Mouse (Mus musculus) layer of hippocampus, postnatal 14 days (tissue): Measurements from ENCODE around the gene Sgcb. TPM values are rescaled to one million over a fixed set of nuclear protein-coding genes. Genes with fewer than 3 reads are reported as not detected.
A peak's percentile ranks its signal among the peaks of the same experiment; 100 is the strongest.

Experiments used
- DNase-seq, 2 experiments: peaks; one replicate each; pipeline ENCODE4 v3.0.0; 2021 to 2022; ENCODE audit warnings: low spot score in 2 of 2, mixed read lengths in 1 of 2
- total RNA-seq, 2 experiments: library from RNA; stranded (reverse); gene quantifications; 2 replicates each; pipeline ENCODE4 v1.2.3; 2021

Sgcb gene
- total RNA-seq, 2 experiments from 2014 or later = 59.4 to 60.5 TPM

DNA sequence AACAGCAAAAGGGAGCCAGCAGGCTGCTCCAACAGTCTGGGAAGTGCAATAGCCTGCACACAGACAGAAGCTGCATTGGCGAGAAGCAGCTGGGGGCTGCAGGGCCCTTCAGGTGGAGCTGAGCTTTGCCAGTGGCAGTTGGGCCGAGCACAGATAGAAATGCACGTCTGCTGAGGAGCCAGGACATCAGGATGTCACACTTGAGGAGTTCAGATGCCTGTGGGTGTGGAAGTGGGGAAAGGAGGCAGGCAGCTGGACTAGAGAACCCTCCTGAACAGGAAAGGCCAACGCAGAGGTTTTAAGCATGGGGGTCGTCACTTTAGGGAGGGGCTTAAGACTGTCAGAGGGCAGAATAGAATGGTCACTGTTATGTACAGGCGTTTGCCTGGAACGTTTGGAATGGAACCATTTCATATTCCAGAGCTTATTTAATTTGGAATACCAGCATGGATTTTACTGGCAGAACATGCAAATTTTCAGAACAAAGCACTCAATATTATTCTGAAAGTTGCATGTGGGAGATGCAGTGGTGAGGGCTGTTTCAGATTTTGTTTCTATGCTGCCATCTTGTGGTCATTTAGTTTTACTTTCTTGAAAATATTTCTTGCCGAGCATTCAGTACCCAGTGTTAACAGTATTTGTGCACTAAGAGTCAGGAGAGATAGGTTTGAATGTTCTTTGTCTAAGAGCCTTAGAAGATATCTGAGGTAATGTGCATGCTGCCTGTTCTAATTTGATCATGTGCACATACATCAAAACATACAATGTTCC, 10.1 kb downstream of the Sgcb start:
- DNase-seq = peak; percentile 39 to 89

DNA sequence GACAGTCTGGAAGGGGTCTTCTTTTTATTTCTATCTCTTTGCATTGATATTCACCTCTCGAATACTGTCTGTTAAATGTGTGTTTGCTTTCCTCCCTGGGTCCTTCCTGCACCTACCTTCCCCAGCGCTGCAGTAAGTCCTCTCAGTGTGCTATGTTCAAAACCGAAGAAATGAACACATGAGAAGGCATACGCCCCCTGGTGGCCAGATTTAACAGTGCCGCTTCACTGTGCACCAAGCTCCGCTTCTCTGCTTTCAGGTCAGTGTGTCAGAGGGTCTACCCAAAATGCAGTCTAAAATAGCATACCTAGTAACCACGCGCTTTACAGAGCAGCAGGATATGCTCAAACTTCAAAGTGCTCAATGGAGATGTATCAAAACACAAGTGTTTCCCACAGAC, 14.4 kb downstream of the Sgcb start:
- DNase-seq = peak; percentile 79 to 84

DNA sequence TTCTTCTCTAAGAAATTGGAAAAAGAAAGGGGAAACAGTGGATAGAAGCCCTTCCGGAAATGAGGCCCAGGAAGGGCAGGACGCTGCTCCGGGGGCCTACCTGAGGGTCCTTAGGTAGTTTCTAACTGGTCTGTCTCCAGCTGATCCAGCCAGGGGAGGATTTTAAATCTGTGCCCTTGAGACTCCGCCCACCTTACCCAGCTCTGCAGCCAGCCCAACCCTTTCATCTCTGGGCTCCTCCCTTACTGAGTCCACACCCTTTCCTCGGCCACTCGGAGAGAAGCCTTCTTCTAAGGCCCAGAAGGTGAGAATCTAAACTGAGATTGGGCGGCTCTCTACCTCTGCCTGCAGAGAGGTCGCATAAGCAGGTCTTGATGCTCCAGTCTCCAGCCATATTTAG, 15.3 kb downstream of the Sgcb start, which contains the start of gene Lrrc66:
TSS of gene Lrrc66 (minus strand) at position 236 of the 400 bp plus-strand sequence.
- DNase-seq = no peak

DNA sequence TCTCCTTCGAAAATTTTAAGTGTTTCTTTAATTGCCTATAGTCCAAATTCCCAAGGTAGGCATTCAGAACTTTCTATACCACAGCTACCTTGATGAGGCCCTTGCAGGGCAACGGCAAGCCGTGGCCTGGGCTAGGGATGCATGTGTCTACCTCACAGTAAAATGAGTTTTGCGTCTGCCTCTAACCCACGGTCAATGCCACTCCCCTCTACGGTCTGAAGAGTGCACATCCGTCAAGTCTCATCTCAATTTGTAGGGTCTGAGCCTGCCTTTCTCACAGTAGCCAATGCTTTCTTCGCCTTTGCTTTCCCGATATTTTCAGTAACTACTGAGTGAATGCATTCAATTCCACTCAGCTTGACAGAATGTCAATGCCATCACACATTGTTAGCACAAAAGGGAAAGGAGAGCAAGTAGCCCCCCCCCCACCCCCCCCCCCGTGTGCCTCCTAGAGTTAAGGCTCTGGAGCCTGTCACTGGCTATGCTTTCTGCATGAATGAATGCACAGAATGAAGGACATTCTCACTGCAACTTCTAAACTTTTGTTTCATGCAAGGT, 16.5 kb downstream of the Sgcb start:
- no peak for DNase-seq

DNA sequence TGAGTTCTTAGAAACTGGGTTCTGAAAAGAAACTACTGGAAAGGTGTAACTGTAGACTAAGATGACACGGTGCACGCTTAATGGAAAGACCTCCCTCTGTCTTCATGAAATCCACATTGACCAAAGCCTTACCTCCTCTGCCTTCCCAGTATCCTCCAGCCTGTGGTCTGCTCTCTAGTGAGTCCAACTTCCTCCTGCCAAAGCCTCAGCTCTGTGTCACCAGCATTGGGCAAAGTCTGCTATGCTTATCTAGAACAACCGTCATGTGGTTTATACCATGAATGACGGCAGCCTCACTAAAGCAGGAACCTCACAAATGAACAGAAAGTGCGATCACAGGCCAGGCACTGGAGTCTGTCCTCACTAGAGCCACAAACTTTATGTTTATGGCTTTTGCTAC, 17.4 kb downstream of the Sgcb start:
- DNase-seq = no peak

DNA sequence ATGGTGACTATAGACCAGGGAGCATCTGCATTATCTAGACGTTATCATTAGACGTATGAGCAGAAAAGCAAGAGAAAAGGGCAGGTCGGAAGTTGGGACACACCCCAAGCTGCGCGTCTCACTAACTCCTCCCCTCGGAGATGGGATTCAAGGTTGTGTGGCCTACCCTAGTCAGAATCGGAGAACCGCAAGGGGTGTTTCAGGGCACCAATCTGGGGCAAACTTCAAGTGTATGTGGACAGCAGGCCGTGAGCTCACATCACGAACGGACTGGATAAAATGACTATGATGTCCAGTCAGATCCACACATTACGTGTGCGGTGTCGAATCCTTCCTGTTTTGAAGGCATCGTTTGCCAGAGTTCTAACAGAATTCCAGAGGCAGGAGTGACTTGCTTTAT, 19.6 kb downstream of the Sgcb start:
- no peak for DNase-seq

DNA sequence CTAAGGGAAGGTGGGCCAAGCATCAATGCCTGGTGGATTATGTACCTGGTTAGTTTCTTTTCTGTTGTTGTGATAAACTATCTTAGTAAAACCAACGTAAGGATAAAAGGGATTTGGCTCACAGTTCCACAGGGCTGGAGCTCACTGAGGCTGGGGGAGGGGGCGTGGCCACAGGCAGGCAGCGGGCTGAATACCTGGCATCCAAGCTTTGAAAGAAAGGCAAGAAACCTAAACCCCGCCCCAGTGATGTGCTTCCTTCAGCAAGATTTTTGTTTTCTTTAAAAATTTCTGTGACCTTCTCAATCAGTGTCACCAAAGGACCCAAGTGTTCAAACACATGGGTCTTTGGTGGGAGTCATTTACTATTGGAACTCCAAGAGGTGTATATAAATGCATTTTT, 20.0 kb downstream of the Sgcb start:
- no peak for DNase-seq

DNA sequence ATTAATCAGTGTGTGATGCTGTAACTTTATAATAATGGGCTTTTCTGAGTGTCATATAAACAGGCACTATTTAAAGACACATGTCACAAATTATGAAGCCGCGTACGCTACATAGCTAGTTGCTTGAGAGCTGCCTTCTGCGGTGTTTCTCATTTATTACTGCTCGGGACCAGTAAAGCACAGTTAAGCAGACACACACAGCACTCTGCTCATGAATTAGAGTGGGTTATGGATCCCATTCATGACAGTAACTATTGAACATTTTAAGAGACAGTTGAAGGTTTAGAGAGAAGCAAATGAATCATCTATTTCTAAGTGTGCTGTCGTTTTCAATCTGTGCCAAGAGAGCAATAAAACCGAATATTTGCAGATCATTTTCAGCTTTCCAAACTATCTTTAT, 20.7 kb downstream of the Sgcb start:
- DNase-seq = no peak

DNA sequence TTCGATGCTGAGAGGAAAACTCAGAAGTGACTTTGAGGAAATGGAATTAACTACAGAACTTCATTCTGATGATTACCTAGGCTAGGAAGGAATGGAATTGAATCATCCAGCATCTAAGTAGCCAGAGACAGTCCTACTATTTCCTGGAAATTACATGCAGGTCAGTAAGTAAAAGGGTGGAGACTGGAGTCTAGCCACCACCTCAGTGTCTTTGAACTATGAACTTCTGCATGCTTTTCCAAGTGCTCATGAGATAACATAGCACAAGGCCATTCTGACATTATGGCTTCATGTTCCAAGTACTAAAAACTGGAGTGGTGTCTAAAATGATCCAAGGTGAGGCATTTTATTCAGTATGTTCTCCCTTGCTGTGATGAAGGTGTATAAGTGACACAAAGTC, 22.1 kb downstream of the Sgcb start:
- no peak for DNase-seq

DNA sequence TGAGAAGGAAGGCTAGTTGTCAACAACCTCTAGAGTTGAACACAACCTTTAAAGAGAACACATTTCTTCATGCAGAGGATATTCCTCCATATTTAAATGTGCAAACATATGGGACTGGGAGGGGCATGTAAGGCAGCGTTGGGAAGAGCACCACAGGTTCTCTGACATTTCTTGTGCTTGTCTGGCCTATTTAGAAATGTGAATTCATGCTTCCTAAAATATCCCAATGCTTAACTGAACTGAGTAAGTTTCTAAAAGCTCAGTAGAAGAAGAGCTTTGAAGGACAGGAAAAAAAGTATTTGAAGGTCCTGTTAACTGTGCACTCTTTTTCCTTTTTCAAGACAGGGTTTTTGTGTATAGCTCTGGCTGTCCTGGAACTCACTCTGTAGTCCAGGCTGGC, 28.6 kb downstream of the Sgcb start:
- DNase-seq = no peak

DNA sequence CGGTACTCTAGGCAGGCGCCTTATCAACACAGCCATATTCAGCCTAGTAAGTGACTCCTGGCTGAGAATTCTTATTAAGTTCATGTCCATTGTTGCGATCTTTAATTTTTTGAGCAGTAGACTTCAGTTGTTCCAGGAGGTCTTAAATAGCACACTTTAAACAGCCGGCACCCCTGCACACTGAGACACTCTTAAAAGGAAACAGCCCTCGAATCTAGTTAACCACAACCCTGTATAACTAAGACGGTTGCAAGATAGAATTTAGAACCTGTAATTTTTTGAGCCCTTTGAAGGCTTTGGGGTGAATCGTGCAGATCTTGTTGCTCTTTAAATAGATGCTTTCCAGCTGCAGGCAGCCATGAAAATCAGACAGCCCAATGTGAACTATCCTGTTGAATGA, 32.4 kb downstream of the Sgcb start:
- no peak for DNase-seq

DNA sequence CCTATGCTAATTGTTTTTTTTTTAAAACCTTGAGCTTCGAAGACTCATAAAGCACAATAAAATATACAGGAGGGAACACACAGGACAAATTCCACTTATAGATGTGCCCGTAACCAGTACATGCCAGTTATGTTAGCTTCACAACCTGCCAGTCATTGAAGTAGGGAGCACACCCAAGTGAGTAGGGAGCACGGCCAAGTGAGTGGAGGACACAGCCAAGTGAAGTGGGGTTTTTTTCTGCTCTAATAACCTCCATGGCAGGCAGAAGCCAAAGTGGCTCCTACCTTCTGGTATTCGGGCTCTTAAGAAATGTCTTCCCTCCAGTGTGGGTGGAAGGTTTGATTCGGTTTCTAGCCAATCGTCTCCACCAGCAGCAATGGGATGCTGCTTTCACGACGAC, 34.3 kb downstream of the Sgcb start:
- DNase-seq = no peak

DNA sequence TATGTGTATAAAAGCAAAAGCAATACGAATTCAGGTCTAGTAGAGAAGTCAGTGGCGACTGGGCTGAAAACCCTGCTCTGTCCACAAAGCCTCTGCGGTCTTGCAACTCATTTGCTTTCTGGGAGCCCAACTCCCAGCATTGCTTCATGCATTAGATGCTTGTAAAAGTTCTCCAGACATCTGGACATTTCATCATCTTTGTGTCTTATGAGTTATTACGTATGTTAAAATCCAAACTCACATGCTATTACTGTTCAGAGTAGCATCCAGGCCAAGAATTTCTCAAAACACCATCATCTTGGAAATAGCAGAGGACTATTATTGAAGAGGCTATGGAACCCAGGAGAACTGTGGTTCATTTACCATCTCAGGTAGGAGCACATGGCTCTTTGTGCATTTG, 36.5 kb downstream of the Sgcb start:
- no peak for DNase-seq

DNA sequence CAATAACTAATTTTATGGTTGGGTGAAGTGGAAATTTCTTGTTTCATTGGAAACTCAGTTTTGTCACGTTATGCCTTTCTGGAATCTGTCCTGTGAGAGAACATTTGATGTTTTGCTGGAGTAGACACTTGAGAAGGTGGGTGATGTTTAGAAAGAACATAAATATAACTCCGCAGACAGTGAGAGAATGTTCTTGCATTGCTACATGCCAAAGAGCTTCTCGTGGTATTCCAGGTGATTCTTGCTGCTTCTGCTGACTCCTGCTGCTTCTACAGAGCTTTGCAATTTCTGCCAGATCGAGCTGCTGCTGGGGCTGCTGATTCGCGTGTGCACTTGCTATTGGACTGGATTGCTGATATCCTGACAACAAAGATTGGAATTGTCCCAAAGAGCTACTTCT, 42.6 kb downstream of the Sgcb start:
- no peak for DNase-seq

DNA sequence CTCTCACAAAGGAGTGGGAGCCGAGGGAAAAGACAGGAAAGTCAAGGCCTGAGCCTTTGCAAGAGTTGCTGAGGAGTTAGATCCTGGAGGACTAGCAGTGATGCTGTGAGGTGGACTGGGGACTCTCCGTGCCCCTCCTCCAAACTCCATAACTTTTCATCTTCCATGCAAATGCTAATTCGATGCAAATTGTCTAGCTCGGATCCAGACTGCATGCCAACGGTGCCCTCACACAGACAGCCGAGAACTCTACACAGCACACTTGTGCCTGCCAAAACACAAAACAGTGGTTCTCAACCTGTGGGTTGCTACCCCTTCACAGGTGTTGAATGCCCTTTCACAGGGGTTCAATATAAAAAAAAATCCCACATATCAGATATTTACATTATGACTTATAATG, 43.0 kb downstream of the Sgcb start:
- no peak for DNase-seq

DNA sequence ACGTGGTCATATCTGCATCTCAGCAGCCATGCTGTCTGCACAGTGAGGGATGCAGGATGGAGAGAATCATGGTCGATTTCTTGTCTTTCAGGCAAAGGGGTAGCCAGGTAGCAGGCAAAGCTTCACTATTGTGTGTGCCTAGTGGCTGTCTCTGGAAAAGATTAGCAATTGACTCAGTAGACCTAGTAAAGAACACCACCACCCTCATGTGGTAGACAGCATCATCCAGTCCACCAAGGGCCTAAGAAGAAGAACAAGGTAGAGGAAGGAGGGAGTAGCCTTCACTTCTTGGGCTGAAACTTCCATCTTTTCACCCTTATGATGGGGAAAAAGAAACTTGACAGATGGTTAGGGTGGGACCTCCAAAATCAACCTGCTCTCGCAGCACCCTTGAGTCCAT, 44.7 kb downstream of the Sgcb start:
- no peak for DNase-seq

DNA sequence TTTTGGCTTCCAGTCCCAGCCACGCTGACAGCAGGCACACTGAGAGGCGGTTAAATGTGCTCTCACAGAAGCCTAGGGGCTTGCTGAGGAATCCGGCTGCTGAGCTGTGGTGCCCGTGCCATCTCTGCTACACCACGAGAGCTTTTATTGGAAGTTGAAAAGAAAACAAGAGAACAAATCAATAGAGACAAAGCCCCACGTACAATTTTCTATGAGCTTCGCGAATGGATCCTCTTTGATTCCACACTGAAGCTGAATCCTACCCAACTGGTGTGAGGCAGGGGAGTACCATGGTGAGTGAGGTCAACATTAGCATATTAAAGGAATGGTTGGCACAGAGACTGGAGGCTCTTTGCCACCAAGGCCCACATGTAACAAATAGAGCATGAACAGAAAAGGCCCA, 46.2 kb downstream of the Sgcb start:
- DNase-seq = peak; percentile 48 to 80

DNA sequence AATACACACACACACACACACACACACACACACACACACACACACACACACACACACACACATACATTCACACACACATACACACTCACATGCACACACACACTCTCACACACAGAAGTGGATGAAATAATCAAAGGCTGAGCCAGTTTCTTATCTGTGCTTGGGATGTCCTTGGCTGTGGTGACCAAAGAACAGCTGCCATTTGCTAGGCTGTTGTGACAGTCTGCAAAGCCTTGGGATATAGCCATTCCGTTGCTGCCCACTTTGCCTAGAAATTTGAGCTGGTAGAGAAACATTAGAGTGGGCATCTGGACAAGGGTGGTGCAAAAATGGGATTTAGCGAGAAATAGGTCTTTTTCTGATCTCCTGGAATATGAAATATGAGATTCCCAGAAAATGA, 47.6 kb downstream of the Sgcb start:
- DNase-seq = no peak

DNA sequence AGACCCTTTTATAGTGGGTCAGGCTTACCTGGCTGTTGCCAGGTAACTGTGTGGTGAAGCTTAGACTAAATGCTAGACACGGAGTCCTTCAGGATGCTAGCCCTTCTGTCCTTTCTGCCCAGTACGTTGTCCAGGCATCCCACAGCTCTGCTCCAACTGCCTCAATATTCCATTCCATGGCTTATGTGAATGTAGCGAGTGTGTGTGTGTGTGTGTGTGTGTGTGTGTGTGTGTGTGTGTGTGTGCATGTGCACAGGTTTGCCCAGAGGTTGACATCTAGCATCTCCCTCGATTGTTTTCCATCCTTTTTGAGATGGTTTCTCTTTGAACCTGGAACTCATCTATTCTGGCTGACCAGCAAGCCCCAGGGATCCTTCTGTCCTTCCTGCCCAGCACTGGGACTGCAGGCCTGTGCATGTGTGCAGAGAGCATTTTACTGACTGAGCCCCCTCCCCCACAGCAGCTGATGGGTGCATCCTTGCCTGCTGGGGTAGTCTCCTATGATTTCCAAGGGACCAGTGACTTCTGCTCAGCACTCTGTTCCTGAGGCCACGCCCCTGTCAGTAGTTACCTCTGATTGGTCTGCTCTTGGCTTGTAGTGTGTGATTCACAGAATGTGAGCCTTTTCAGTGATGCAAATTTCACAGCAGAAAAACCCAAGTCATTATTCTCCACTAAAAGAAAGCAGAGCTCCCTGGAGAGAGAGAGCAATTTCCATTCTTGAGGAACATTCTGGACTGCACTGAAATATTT, 48.5 kb downstream of the Sgcb start:
- no peak for DNase-seq

DNA sequence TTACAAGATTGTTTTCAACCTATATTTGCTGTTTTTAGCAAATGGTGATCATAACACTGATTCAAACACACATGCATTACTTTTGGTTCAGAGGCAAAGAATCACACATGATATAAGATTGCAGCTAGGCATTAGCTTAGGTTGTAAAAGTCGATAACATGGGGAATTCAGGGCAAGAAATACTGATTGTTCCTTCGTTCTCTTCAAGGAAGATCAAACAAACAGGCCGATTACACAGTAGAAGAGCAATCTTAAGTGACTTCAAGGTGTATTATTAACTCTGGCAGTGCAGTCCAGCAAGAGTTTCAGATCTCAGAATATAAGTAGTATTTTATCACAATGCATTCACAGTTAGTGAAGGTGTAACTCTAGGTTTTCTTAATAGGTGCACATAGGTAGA, 60.5 kb downstream of the Sgcb start:
- no peak for DNase-seq

DNA sequence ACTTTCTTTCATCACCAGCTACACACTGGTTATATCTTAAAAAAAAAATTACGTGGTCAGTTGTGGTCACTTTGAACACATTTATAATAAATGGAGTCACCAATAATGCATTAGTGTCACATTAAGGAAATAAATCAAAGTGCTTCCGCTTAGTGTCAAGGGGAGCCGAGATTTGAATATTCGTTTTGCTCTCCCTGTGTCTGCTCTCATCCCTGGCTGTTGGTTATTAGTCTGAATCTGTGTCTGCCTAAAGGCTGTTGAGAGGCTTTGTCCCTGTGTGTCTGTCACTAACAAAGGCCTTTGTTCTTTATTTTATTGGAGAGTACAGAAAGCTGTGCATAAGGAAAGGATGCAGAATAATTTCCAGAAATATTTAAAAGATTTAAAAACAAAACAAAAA, 61.0 kb downstream of the Sgcb start:
- DNase-seq = no peak
